Mouse (Mus musculus) midbrain, postnatal 0 days (tissue): ENCODE data around the gene Knstrn. TPM values are rescaled to one million over a fixed set of nuclear protein-coding genes. Genes with fewer than 3 reads are reported as not detected.

Experiments
- ATAC-seq: fragments of 200-750 bp; cut with Nextera tagmentation; 2 replicates; pipeline ENCODE4 v1.8.0; 2017; ENCODE audit warnings: moderate number of reproducible peaks, mild to moderate bottlenecking, moderate TSS enrichment, moderate library complexity; ENCODE audit not compliant: low FRiP score
- DNase-seq: peaks from one replicate; pipeline ENCODE4 v3.0.0-alpha.2; 2015; ENCODE audit warnings: low spot score
- H3K27ac ChIP-seq: fragments of 300-500 bp; sonication (generic); 2 replicates; pipeline ENCODE4 v1.5.1; 2014; ENCODE audit warnings: low read depth, mild to moderate bottlenecking, low read length, mixed read lengths
- H3K27me3 ChIP-seq: fragments of 300-500 bp; sonication (generic); 2 replicates; pipeline ENCODE4 v1.6.1; 2014; ENCODE audit warnings: low read length, control low read depth, mixed read lengths; ENCODE audit not compliant: insufficient read depth
- H3K36me3 ChIP-seq: fragments of 300-500 bp; sonication (generic); 2 replicates; pipeline ENCODE4 v1.6.1; 2014; ENCODE audit warnings: low read length, control low read depth, mixed read lengths; ENCODE audit not compliant: insufficient read depth
- H3K4me1 ChIP-seq: fragments of 300-500 bp; sonication (generic); 2 replicates; pipeline ENCODE4 v1.6.1; 2014; ENCODE audit warnings: mild to moderate bottlenecking, control low read depth, antibody characterized with exemption, low read length, mixed read lengths; ENCODE audit not compliant: insufficient read depth
- H3K4me2 ChIP-seq: fragments of 300-500 bp; sonication (generic); 2 replicates; pipeline ENCODE4 v1.6.1; 2014; ENCODE audit warnings: low read depth, mild to moderate bottlenecking, low read length, mixed read lengths; ENCODE audit not compliant: poor library complexity, severe bottlenecking
- H3K4me3 ChIP-seq: fragments of 300-500 bp; sonication (generic); 2 replicates; pipeline ENCODE4 v1.5.1; 2014; ENCODE audit warnings: low read depth, mild to moderate bottlenecking, low read length, moderate library complexity
- H3K9ac ChIP-seq: fragments of 300-500 bp; sonication (generic); replicated peaks from 2 replicates; pipeline ENCODE4 v1.6.1; 2014; ENCODE audit warnings: mild to moderate bottlenecking, low read length, moderate library complexity, mixed read lengths; ENCODE audit not compliant: poor library complexity, severe bottlenecking
- H3K9me3 ChIP-seq: fragments of 300-500 bp; sonication (generic); 2 replicates; pipeline ENCODE4 v1.6.1; 2016; ENCODE audit warnings: low read length, control low read depth
- CTCF ChIP-seq: IDR thresholded peaks from 2 replicates; pipeline ENCODE4 v1.5.1; 2016; ENCODE audit warnings: antibody characterized with exemption, mild to moderate bottlenecking
- WGBS: fragments of 180-500 bp; shearing (Covaris S2); extraction: QIAGEN DNeasy Blood & Tissue Kit; methylation state at CpG from one replicate; pipeline ENCODE4 v1.1.7; 2014; 5-methylcytosine and 5-hydroxymethylcytosine counted together
- polyA plus RNA-seq: library from polyadenylated mRNA; unstranded; fragments of >200 nt; fragmentation: Nextera tagmentation; extraction: Ambion mirVana; gene quantifications from 2 replicates; pipeline ENCODE4 v1.2.1, GENCODE M21; 2015
- total RNA-seq: library from RNA; depleted of rRNA; stranded (reverse); fragments of >200 nt; gene quantifications from 2 replicates; pipeline ENCODE4 v1.2.3, GENCODE M21; 2014; rRNA removed

Knstrn gene
- total RNA-seq (3.1 and 4.5 TPM in 2 replicates), polyA plus RNA-seq (5.6 and 6.6 TPM in 2 replicates)

GRCm38 (mm10) chr2:118813981-118814836 lies at the start of gene Knstrn:
Gene Knstrn (plus strand): TSS chr2:118814003.
- Histone ChIP-seq H3K4me1 (no peaks in the 10 kb centered on the region), H3K9me3 (no peaks in the 10 kb centered on the region), H3K9ac (peak within 1 kb of the TSS; percentile 56), H3K36me3 (no peaks in the 10 kb centered on the region), H3K27ac (no peak within 1 kb of the TSS), H3K4me2 (peak within 1 kb of the TSS; percentile 98), H3K4me3 (peak within 1 kb of the TSS; percentile 63), H3K27me3 (no peaks in the 10 kb centered on the region)
- DNase-seq (peak; percentile 96), ATAC-seq (peak; percentile 95)
- 1% methylated on average over 49 of the region's 49 CpGs for WGBS
- TF ChIP-seq CTCF = no peak

DNA sequence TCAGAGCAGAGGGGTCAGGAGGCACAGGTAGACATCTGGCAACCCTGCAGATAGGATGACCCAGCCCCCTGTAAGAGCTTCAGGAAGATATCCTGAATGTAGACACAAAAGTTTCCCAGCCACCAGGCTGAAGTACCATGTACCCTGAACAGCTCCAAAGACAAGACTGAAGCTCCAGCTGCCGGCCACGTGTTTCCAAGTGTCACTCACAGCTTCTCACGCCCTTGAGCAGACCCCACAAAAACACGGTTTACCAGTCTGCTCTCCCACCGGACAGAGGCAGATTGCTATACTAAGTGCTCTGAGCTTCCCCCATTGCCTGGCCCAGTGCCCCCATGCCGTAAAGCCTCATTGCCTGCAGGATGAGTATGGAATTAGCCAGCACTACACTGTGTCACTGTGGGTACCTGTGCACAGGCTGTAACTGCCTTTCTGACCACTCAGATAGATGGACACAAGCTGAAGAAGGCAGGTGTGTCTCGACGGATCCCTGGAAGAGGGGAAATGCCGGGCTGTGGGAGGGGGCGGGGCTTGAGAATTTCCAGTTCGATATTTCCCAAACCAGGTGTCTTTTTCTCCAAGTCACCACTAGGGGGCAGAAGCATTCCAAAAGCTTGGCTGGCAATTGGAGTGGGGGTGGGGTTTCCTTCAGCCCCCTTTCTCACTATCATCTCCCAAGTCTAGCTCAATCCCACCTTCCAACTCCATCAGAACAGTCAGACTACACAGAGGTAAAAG lies 49.5 kb upstream of the Knstrn start:
- Histone ChIP-seq H3K36me3 (no peaks in the 10 kb centered on the region), H3K27me3 (no peaks in the 10 kb centered on the region), H3K9me3 (no peaks in the 10 kb centered on the region), H3K9ac (no peak overlapping the region; the same call in 1 of the 2 replicates), H3K4me1 (peaks cover 8% of the 10 kb centered on the region), H3K4me3 (no peak overlapping the region), H3K4me2 (peak overlapping the region; percentile 34), H3K27ac (no peak overlapping the region)
- 17% methylated on average over 11 of the region's 11 CpGs for WGBS
- ATAC-seq = no peak
- peak; percentile 83 for DNase-seq
- peak; percentile 83 for TF ChIP-seq CTCF

DNA sequence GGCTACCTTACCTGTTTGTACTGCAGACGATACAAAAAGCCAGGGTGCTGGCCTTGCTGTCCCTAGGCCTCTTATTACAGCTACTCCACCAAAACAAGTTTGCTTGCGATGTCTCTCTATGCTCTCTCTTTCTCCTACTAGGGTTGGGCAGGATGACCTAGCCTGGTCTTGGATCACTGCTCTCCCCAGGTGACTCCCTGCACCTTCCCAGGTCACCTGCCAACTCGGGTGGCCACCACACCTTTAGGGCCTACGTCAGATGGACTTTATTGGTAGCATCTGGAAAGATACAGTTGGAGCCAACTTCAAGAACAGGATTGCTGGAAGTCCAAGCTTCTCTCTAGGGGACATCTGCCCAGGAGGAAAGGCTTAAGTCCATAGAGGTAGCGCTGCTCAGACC lies 48.9 kb upstream of the Knstrn start:
- Histone ChIP-seq H3K36me3 (no peaks in the 10 kb centered on the region), H3K27me3 (no peaks in the 10 kb centered on the region), H3K9me3 (no peaks in the 10 kb centered on the region), H3K9ac (no peak overlapping the region), H3K4me2 (no peak overlapping the region), H3K27ac (no peak overlapping the region), H3K4me3 (no peak overlapping the region), H3K4me1 (peaks cover 8% of the 10 kb centered on the region)
- TF ChIP-seq CTCF = no peak
- ATAC-seq (no peak), DNase-seq (no peak)
- 87% methylated on average over 5 of the region's 5 CpGs for WGBS

DNA sequence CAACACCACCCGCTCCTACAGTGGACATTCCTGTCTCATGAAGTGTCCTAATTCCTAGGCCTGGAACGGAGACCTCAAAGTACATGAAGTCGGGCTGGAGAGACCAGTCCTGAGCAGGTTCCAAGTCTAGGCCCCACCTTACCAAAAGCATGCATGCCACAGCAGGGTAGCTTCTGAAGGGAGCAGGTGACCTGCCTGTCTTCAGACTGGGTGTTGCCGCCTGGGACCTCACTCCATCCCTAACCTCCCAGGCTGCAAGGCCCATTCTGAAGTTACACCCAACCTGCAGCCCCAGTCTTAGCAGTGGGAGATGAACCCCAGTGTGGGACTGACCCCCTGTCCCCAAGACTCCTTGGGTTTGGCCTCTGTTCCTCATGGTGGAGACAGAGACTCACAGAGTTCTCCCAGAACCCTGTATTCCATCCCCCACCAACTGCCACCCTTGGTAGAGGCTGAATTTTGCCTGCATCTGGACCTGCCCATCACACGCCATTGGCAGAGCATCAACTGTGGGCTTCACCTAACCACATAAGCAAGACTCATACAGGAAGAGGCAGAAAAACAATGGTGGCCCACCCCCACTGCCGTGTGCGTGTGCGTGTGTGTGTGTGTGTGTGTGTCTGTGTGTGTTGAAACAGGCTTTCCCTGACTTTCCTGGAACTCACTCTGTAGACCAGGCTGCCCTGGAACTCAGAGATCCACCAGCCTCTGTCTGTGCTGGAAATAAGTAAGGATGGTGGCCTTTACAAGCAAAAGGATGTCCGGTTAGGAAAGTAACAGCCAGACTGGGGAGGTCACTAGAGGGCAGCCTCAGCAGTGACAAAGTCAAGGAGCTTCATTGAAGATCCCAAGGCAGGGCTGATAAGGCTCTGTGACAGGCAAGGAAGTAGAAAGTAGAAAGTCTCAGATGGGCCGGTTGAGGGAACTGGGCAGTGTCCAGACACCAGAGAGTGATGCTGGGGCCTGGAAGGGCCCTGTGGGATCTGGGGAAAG lies 47.5 kb upstream of the Knstrn start:
- no peaks in the 10 kb centered on the region for H3K27me3 ChIP-seq
- no peak overlapping the region for H3K4me2 ChIP-seq
- H3K27ac ChIP-seq = no peak overlapping the region
- WGBS = 75% methylated on average over 10 of the region's 10 CpGs
- no peaks in the 10 kb centered on the region for H3K9me3 ChIP-seq
- no peaks in the 10 kb centered on the region for H3K36me3 ChIP-seq
- peaks cover 8% of the 10 kb centered on the region for H3K4me1 ChIP-seq
- TF ChIP-seq CTCF = peak; percentile 24
- H3K4me3 ChIP-seq = no peak overlapping the region
- DNase-seq (no peak), ATAC-seq (no peak)
- H3K9ac ChIP-seq = no peak overlapping the region

DNA sequence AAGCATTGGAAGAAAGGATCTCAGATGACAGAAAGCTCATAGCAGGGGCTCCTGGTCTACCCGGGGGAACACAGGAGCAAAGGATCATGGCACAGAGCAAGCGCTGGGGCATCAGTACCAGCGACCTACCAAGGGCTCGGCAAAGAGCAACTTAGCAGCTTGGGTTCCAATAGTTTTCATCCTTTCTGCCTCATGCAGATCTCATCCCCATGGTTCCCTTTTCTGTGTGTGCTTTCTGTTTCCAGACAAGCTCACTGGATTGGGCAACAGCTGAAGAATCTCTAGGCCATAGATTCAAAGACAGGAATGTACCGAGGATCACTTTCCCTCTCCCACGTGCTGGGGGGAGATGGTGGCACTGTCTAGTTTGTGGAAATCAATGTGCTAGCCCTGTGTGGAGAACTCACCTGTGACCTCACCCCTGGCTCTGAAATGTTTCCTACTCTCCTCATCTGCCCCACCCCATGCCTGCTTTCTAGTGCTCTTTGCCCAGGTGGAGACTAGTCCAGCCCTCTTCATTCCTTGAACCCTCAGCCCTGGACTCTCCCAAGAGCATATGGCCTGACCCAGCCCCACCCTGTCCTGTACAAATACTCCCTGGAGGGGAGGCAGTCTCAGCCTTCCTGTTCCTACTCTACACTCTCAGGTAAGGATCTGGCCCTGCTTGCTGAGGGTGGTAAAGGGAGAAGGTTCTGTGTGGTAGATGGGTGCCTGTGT lies 41.5 kb upstream of the Knstrn start, which contains the start of gene Phgr1:
Phgr1 (plus strand) TSS at position 612 of the 717 bp plus-strand sequence.
- Histone ChIP-seq H3K4me1 (no peaks in the 10 kb centered on the region), H3K36me3 (no peaks in the 10 kb centered on the region), H3K4me3 (no peak within 1 kb of the TSS), H3K27me3 (no peaks in the 10 kb centered on the region), H3K27ac (no peak within 1 kb of the TSS), H3K9ac (no peak within 1 kb of the TSS), H3K9me3 (no peaks in the 10 kb centered on the region), H3K4me2 (no peak within 1 kb of the TSS)
- 81% methylated on average over 6 of the region's 6 CpGs for WGBS
- TF ChIP-seq CTCF = no peak
- ATAC-seq (no peak), DNase-seq (no peak)
